Mouse (Mus musculus) cerebellum, postnatal 10 days (tissue): ENCODE results near the gene Cep170.
"Not testable (repeated sequence)": the region's sequence is repeated elsewhere in the genome, so short reads cannot be mapped to it uniquely, and the experiment has no call there.

Experiments used
- DNase-seq, 2 experiments: peaks; one replicate each; pipeline ENCODE4 v3.0.0; 2021; ENCODE audit warnings: mixed read lengths in 2 of 2

Gene Cep170

DNA sequence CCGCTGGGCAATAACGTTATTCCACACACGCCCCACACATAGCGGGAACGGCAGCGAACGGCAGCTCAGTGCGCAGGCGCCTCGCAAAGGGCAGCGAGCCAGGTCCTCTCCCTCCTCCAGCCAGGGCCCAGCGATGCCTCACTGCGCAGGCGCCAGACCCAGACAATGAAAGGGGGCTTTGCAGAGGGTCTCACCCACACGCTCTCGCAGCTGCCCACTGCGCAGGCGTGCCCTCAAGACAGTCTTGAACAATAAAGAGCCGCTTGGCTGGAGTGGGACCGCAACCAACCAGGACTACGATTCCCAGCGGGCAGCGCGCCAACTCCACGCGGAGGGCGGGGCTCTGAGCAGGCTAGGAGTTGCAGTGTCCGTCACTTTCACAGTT lies at the start of gene Cep170:
TSS of gene Cep170 (minus strand) at position 32 of the 385 bp plus-strand sequence.
- peak; percentile 100 for DNase-seq

GRCm38 (mm10) chr1:176861981-176862644 lies 48.2 kb upstream of the Cep170 start:
- DNase-seq = peak; percentile 84 to 91

GRCm38 (mm10) chr1:176852813-176853590 lies 39.1 kb upstream of the Cep170 start:
- no peak for DNase-seq

- DNase-seq = no peak
These were observed 37.5 kb upstream of the Cep170 start for GRCm38 (mm10) chr1:176851401-176851800.

GRCm38 (mm10) chr1:176849377-176849776 lies 35.5 kb upstream of the Cep170 start:
- DNase-seq = peak; percentile 24 to 47

DNA sequence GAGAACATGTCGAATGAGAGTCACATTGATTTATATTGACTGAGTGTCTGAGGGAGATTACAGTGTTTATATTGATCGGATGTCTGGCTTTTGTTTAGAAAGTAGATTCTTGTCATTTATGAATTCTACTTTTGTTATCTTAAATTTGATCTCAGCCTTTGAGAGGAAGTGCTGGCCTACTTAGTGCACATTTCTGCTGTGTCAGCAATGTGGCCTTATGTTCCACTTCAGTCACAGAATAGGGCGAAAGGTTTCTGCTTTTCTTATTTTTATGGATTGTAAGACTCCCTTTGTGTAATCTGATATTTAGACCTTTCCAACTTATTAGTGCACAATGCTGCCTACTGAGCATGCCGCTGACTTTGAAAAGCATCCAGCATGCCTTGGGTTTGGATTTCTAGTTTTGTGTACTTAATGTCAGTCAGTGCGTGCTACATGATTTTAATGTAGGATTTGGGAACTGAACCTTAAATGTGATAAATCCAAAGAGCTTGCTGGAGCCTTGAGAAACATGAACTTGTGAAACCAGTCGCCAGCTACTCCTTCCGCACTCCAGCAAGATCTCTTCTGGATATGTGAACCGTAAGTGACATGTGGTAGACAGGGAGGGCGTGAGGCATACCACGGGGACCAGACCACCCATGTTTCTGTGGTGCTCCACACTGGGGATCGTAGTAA lies 34.9 kb upstream of the Cep170 start:
- DNase-seq = no peak

GRCm38 (mm10) chr1:176847118-176847859 lies 33.4 kb upstream of the Cep170 start:
- no peak for DNase-seq

DNA sequence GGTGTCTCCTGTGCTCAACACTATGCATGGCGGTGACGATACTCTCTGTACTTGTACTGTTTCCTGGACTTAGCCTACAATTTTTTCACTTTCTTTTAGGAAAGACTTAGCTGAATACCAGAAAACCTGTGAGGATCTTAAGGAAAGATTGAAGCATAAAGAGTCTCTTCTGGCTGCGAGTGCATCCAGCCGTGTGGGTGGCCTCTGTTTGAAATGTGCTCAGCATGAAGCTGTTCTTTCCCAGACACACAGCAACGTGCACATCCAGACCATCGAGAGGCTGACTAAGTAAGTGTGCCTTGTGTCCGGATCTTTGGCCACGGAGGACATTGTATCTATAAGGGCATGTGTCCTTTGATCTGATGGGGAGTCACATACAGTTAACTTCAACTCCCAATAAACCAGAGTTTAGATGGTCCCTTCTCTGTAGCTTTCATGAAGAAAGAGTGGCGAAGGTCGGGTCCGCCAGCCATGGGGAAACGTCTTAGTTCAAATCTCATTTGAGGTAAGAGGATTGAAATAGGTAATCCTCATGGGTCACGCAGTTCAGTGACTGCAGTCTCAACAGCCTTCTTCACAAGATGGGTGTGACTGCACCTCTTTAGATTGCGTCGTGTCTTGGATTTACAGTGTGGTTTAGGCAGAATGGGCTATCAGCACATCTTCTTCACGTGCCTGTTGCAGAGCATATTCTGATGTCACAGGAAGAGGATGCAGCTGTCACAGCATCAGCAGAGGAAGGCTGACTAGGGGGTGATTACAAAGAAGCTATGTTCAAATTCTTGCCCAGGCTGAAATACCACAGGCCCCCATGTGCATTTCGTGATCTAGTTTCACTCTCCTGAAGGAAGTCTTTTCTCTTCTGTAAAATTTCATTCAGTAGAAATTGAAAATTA lies 31.5 kb upstream of the Cep170 start:
- no peak for DNase-seq

- not testable (repeated sequence) for DNase-seq
These were observed 22.7 kb upstream of the Cep170 start for GRCm38 (mm10) chr1:176836562-176836961.

DNA sequence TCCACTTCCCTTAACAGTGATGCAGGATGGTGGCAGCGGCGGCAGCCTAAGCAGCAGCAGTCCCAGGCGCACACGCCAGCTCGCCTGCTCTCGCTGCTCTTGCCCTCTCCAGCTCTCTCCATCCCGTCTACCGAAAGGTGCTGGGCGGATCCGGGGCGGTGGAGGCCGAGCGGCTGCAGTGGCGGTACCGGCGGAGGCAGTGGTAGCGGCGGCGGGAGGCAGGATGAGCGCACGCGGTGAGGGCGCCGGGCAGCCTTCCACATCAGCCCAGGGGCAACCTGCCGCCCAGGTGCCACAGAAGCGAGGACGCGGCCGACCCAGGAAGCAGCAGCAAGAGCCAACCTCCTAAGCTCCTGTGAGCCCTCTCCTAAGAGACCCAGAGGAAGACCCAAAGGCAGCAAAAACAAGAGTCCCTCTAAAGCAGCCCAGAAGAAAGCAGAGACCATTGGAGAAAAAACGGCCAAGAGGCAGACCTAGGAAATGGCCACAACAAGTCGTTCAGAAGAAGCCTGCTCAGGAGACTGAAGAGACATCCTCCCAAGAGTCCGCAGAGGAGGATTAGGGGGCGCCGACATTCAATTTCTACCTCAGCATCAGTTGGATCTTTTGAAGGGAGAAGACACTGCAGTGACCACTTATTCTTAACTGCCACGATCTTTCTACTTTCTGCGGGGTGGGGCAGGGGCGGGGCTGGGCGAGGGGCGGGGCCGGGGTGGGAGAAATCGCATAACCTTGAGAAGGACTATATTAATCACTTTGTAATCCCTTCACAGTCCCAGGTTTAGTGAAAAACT lies 21.8 kb upstream of the Cep170 start:
- DNase-seq = peak; percentile 36 to 44

DNA sequence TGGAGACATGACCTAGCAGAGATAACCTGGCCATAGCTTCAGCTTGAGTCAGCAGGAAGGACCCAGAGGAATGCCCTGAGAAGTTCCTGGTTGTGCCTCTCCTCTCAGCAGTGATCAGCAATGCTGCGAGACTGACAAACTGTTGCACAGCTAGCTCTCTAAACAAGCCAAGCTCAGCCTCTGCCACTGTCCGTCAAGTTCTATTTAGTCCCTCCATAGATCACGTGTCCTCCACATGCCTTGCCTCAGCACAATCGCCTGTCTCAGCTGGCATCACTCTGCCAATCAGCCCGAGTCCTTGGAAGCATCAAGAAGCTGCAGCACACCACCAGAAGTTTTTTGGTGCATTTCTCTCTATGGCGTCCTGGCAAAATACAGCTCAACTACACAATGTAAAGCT lies 21.0 kb upstream of the Cep170 start:
- DNase-seq = no peak

DNA sequence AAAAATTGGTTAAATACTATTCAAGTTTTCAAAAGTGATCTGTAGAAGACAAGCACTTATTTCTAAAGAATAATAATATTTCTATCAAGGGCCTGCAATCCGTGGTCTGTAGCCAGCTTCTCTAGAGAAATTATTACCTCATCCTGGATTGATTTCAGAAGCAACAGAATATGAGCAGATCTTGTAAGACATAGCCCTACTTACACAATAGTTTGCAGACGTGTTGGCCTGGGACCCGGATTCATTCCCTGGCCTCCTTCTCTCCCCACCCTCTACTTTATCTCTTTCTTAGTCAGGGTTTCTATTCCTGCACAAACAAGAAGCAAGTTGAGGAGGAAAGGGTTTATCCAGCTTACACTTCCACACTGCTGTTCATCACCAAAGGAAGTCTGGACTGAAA lies 20.1 kb upstream of the Cep170 start:
- DNase-seq = no peak

GRCm38 (mm10) chr1:176833257-176833656 lies 19.4 kb upstream of the Cep170 start:
- no peak for DNase-seq

DNA sequence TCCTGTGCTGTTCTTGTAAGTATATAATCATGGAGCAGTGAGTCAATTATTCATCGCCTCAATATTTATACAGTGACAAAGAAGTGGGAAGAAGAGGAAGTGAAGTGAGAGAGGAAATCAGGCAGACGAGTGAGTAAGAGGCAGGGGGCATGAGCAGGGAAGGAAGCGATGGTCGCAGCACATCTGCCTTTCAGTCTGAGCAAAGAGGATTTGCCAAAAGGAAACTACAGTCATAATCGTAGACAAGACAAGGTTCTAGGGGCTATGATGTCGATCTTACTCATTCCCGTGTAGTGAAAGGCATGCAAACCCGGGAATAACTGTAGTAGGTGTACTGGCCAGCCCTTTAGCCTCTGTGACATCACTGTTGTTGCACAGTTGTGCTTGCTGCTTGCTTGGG lies 18.7 kb upstream of the Cep170 start:
- no peak for DNase-seq

- no peak for DNase-seq
These were observed 18.2 kb upstream of the Cep170 start for GRCm38 (mm10) chr1:176832071-176832470.

DNA sequence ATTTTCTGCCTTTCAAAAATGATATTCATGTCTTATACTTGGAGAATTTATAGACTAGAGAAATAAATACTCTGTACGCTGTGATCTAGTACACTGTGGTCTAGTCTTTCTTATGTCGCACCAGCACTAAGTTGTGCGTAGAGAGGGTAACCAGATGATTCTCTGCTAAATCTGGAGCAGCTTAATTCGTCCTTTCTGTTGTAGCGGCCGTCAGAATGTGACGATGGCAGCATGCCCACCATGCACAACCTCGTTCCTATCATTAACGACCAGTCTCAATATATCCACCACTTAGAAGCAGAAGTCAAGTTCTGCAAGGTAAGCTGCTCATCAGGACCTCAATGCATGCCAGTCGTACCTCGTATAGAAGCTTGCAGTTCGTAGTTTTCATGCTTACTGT lies 14.8 kb upstream of the Cep170 start:
- no peak for DNase-seq

DNA sequence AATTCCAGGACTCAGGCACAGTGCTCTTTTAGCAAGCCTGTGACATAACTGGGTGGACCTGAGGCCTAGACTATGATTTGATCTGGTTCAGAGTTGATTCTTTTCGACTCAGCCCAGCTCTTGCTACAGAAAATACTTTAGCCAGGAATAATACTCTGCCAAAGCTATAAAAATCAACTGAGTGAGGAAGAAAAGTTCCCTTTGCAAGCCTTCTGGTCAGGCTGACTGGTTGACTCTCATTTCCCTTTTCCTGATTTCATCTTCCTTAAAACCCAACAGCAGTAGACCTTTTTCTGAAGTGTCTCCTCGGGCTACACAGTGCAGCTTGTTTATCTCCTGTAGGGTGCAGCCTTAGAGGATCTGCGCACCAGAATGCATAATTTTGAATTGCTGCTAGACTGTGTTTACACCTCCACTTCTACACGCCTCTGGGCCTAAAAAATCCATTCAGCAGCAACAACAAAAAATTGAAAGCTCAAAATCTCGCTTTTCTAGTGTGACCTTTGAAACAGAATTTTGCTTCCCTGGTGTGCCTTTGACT lies 14.1 kb upstream of the Cep170 start:
- no peak for DNase-seq

GRCm38 (mm10) chr1:176827365-176827764 lies 13.5 kb upstream of the Cep170 start:
- no peak for DNase-seq

DNA sequence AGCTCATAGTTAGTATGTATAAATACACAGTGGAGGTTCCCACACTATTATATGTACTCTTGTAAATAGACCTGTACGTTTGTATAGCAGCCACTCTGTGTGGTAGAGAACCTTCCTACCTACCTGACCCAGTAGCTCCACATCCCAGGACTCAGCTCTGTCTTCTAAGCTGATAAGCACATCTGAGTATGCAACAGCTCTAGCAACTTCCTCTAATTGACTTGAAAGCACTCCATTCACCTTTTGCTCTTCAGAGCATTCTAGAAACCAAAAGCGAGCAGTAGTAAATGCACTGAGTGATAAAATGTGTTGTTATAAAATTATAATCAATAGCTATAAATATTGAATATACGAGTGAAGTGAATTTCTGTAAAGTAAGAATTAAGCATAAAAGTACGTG lies 13.1 kb upstream of the Cep170 start:
- no peak for DNase-seq

DNA sequence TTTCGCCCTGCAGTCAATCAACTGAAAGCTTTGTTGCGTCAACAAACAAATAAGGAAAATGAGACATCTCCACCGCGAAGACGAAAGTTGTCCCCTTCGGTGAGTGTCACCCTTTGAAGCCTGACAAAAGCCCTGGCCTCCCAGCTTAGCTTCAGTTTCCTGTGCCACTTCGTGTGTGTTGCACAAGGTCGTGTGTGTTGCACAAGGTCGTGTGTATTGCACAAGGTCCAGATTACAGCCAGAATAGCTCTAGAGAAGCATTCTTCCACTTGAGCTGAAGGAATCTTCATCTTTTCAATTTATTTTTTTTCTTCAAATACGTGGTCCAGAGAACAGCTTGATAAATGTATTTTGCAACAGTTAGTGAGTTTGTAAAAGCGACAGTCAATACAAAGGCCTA lies 12.3 kb upstream of the Cep170 start:
- DNase-seq = no peak

GRCm38 (mm10) chr1:176825084-176825483 lies 11.2 kb upstream of the Cep170 start:
- DNase-seq = no peak
